Mouse (Mus musculus) retina, postnatal 7 days (tissue): ENCODE results near the gene Rab17.
A peak's percentile ranks its signal among the peaks of the same experiment; 100 is the strongest.

Experiments used
- DNase-seq: peaks from one replicate; pipeline ENCODE4 v3.0.0-alpha.2; 2012; ENCODE audit warnings: low read depth, low spot score

The Rab17 gene

DNA sequence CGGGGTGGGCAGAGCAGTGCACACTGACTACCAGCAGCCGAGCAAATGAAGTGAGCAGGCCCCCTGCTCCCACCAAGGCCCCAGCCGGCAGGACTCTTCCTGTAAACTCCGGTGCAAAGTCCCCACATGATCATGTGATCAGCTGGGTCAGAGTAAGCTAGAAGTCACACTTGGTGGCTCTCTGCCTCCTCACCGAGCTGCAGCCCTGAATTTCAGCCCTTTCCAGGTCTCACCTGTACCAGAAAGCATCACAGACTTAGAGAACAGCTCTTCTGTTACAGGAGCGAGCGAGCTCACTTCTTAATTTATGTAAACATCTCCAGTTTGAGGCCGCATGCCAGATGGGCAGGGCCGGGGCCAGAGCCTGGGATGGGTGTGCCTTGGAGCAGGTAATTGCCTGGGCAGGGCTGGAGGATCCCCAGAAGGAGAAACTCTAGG, at the start of gene Rab17:
Gene Rab17 (minus strand): TSS at position 315 of the 438 bp plus-strand sequence.
- no peak for DNase-seq

DNA sequence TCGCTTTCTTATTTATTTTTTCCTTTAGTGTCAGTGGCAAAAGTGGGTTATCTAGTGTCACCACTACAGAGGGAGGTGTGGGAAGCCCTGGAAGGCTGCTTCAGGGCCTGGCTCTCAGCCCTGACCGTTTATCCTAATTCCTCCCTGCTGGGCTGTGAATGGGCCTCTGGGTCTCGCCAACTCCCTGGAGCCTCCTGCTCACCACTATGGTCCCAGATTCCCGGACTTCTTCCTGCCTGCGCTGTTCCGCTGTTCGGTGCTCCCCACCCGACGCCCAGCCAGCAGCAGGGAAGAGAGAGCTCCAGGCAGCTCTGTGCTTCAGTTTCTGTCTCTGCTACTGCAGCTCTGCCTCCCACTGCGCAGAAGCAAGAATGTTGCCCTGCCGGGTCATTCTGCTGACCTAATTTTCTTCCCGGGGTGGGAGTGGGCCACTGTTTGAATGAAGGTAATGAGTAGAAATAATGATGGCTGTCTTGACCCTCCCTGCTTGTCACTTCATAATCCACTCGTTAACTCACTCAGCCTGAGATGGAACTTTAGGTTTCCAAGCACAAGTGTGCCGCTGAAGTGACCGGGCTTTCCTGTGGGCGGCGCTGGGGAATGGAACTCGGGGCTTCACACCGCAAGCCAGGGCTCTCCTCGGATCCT, 47.8 kb upstream of the Rab17 start:
- DNase-seq: peak; percentile 29

DNA sequence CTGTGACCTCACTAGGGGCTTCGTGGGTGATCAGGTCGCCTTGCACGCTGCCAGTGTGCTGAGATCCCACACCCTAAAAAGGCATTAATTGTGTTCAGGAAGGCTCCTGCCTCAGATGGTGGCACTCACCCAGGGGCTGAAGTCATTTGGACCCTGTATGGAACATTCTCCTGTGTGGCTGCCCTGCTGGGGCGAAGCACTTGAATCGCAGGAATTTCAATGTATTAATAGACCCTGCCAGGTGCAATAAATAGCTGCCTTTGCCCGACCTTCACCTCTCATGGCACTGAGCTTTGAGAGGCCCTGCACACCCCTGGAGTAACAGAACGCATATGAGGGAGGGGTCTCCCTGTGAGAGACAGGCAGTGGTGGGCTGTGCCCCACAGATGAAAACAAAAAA, 46.1 kb upstream of the Rab17 start:
- DNase-seq: no peak

DNA sequence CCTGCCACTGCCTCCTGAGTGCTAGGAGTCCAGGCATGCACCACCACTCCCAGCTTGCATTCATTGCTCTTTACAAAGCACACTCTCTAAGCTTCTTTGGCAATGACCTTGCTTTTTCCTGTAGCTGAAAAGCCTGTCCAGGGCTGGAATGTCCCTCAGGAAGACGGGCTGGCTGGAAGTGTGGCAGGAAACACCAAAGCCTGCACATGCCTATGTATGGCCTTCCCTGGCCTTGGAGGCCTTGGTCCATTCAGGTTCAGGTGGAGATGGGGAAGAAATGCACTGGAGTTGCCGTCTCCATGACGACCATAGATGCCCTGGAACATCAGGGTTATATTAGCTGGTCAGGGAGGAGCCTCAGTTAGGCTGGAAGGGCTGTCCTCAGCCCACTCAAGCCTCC, 44.3 kb upstream of the Rab17 start:
- DNase-seq: no peak

DNA sequence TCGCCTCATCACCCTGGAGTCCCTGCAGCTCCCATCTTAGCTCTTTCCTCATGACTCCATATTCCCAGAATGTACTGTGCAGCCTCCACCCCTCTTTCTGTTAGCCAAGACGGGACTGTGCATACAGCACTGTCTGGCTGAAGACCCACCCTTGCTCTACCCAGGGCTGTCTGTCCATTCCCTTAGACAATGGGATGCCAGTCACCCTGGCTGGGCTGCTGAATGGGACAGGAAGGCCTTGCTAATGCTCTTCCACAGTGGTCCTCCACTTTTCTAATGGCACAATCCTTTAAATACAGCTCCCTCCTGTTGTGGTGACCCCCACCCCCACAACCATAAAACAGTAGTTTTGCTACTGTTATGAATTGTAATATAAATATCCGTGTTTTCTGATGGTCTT, 41.9 kb upstream of the Rab17 start:
- no peak for DNase-seq

DNA sequence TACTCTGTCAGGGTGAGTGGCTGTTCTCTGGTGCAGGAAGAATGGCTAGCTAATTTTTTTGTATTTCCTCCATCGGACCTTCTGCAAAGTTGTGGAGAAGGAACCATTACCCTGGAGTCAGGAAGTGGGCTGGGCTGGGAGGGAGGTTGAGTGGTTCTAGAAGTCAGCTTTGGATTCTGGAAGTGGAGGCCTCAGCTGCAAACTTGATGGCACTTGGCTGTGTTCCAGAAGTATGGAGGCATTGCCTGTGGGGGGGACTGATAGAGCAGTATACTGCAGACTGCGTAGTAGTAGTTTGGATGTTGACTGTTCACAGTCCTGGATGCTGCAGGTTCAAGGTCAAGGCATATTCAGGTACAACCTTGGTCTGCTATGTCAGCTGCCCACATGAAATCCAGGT, 41.3 kb upstream of the Rab17 start:
- DNase-seq: no peak

DNA sequence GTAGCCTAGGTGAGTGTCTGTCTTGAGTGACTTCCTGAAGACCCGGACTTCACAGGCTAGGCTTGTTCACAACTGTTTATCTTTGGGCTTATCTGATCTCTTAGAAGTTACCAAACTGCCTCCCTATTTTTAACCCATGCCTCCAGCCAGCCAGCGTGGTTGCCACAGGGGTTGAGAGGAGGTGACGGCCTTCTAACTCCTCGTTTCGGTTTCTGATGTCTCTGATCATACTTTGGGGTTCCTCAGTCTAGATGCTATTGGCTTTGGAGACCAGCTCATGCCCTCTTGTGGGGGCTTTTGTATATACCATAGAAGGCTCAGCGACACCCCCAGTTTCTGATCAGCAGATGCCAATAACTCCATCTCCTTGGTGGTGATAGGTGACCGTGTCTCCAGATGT, 40.8 kb upstream of the Rab17 start:
- DNase-seq: no peak

DNA sequence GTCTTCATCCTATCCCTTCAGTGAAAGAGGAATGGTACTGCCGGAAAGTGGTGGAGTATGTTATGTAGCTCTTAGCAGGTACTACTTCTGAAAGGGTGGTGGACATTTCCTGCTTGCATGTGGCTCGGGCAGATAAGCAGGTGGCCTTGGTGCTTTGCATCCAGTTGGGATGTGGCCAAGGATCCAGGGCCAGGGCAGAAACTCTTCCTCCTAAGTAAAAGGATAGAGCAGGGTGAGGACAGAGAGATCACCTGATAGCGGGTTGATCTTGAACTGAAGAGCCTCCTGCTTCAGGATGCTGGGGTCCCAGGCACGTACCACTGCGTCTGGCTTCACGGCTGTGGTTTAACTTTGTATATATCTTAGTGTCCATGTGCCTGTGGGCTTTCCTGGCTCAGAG, 39.8 kb upstream of the Rab17 start:
- no peak for DNase-seq

DNA sequence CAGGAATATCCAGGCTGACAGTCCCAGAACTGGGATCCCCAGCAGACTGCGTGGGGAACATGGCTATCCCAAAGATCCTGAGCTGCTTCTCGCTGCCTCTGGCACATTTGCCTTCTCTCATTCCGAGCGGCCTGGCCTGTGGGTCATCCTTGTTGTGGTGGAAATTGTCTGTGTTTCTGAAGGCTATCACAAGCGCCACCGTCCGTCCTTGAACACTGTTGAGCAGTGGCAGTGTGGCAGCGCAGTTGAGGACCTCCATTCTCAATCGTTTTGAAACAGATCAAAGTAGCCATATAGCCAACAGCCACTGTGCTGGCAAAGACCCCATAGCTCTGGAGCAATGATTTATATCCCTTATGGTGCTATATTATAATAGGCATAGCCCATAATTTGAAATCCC, 39.3 kb upstream of the Rab17 start:
- no peak for DNase-seq

DNA sequence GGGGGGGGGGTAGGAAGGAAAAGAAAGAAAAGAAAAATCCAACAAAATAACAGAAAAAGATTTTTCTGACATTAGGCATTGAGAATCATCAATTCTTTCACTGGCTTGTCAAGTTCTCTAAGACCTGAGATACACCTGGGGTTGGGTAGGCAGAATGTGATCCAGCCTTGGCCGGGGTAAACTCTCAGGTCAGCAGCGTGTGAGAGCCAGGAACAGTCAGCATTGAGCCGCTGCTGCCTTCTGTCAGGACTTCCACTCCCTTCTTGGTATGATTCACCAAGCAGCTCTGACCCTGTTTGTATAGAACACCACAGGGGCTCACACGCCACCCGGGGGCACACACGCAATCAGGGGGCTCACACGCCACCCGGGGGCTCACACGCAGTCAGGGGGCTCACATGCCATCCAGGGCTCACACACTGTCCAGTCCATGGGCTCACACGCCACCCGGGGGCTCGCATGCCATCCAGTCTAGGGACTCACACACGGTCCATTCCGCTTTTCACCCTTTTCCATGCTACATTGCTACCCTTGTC, 38.8 kb upstream of the Rab17 start:
- no peak for DNase-seq

DNA sequence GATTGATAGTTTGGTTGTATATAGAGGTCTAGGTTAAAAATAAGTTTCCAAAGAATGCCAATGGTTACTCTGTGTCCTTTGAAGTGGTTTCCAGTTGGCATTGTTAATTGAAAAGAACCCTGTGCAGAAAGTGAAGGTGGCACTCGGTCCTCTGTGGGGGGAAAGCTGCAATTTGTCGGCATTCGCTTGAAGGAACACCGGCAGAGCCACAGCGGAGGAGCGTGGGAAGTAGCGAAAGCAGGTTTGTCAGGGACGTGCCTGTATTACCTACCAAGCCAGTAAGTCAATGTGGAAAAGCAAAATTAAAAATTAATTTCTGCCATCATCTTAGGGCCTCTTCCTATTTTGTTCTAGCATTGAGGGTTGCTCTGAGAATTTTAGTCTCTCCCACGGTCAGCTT, 37.2 kb upstream of the Rab17 start:
- DNase-seq: no peak

DNA sequence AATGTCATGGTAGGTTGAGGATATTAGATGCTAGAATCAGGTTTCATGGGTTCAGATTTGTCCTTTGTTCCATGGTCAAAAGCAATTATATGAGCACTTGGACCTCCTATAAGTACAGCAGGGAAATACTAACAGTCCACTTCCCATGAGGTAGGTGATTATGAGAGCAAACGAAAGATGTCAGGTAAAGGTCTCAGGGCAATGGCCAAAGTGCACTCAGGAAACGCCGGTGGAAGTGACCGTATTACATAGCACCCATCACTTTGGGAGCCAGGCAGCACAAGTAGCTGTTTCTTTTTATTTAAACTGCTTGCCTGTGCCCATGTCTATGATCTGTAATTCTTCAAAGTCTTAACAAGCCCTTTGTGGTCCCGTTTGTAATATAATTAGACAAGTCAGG, 36.6 kb upstream of the Rab17 start:
- no peak for DNase-seq

DNA sequence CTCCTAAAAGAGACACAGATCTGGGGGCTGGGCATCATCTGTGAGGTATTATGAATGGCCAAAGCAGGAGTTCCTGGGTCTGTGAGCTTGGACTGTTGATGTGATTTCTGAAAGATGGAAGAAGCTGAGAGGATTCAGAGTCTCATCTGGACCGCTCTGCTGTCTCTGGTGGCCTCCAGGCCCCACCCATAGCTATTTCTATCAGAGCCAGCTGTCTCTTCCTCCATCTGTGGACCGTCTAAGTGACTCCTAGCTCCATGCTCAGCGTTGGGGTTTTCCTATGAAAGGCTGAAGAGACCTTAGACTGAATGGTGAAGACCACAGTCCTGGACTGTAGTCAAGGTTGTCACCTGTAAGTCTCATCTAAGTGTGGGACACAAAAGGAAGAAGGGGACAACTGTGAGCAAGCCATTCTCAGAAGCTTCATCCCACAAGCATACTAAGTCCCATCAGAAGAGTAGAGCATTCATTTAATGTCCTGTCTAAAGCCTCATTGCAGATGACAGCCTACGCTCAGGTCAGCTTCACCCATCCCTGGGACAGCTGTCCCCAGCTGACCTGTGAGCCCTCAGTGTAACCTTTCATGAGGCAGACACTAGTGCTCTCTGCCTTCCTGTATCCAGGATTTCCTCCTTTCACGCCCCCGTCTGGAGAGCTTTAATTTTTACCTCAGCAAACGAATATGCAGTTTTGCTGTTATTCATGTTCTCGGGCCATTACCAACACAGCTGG, 34.2 kb upstream of the Rab17 start:
- DNase-seq: no peak

DNA sequence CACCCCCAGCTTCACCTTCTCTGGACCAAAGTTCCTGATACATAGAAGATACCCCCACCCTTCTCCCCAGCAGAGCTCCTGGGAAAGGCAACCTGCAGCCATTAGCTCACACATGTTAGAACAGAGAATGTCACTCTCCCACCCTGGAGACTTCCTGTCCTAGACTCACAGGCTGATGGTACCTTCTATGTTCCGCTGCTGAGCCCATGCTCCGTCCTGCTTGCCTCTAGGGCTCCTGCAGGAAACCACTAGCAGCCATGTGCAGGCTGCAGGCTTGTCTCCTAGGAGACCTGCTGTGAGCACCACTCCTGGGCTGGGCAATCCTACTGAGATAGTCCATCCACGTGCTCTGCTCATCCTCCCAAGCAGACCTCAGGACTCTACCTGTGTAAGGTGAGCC, 33.2 kb upstream of the Rab17 start:
- DNase-seq: no peak

DNA sequence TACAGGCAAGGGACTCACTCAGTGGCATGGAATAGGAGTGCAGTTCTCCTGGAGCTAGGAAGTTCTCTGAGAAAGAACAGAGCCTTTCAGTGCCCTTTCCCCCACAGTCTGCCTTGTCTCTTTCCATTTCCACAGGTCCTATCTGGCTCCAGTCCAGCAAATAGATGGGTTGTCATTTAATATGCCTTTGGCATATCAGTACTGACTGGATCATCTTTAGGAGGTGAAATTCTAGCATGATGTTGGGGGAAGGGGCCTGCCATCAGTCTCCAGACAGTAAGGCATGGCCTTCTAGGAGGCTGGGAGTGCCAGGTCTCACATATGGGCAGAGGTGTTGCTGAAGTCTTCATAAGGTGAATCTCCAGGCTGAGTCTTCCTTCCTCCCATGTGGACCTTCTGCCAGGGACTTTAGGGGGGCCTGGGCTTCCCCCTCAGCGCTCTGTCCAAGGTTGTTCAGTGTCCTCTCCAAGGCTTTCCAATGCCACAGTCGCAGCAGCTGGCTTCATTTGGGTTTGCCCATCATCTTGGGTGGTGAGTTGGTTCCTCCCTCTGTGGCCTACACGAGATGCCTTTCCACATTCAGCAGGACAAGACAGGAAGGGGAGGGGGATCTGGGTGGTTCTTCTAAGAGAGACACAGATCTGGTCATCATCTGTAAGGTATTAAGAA, 32.5 kb upstream of the Rab17 start:
- no peak for DNase-seq

DNA sequence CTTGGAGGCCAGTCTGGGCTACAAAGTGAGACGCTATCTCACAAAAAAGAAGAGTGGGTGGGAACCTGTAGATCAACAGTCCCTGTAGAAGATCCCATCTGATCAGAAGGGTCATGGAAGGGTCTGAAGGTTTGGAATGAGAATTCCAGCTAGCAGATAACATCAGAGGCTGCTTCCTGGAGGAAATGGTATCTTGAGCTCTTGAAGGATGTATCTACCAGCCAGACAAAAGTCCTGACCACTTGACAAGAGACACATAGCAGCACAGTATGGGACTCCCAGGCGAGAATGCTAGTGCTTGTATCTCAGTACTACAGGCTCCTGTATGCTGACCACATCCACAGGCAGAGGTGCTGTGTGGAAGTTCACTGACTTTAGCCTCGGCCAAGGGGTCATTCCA, 31.6 kb upstream of the Rab17 start:
- no peak for DNase-seq

DNA sequence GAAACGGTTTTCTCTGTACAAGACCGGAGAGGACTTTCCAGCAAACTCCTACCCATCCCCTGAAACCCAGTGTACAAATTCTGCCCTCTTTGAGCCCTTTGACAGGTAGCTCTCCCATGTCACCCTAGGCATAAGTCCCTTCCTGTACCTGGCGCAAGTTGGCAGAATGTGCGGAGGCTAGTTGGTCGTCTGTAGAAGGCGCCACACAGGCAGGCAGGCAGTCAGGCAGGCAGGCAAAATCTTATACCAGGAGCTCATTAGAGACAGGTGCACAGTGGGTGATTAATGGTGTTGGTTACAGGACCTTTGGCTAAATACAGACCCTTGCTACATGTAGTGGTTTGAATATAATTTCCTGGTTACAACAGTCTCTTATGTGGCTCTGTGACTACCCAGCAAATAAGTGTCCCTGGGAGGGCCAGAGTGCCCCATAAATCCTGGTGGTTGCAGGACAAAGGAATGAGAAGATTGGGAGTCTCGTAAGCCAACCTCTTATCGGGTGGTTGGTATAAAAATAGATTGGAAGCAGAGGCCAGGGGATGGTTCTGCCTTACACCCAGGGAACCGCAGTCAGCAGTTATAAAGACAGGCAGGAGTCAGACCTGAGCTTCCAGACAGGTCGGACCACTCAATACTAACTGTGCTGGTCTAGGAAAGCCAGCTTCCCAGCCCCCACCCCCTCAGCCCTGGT, 30.6 kb upstream of the Rab17 start:
- DNase-seq: no peak

DNA sequence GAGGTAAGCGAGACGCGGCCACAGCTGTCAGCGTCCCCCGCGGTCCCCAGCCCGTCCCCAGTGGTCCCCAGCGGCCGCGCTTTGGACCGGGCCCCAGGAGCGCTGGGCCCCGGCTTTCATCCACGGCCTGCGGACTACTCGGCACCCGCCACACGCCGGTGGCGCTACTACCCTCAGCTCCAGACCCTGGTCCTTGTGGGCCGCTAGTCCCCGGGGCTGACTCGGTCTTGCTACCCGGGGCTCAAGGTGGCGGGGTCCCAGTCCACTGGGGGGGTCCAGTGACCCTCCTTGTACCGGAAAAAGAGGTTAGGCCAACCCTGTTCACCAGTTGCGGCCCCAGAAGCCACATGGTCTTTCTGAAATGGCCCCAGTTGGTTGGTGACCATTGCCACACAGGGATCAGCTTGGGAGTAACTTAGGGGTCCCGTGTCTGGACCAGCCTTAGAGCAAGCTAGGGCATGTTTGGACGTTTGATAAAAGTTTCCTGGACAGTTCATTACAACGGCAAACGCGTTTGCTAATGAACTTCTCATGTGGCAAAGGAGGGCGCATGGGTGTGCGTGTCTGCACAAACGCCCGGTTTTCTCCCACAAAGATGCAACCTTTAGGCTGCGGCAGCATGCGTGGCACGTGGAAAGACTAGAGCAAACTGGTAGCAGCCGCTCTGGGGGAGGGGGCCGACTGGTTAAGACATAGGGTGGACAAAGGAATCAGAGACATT, 29.6 kb upstream of the Rab17 start:
- no peak for DNase-seq

DNA sequence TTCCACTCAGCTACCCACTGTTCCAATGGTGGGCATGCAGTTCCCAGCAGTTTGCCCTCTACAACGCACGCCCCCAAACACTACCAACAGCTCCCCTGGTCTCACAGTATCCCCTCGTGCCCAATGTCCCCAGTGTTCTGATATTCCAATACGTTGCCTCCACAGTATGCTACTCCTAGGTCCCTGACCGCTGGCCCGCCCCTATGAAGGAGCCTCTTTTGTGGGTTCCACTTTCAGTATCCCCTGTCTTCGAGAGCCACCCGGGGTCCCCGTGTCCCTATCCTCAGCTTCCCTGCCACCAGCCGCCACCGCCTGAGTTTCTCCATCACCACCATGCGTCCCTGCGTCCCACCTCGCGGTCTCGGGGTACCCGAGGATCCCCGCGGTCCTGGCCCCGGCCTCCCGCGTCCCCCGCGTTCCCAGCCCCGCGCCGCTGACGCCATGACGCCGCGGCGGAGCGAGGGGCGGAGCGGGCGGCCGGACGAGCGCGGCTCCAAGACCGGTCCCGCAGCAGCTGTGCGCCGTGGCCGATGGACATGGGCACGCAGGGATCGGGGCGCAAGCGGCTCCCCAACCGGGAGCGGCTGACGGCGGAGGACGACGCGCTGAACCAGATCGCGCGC, 28.9 kb upstream of the Rab17 start, which contains the start of gene Lrrfip1:
Gene Lrrfip1 (plus strand): TSS at position 470 of the 623 bp plus-strand sequence.
- DNase-seq: peak; percentile 43

DNA sequence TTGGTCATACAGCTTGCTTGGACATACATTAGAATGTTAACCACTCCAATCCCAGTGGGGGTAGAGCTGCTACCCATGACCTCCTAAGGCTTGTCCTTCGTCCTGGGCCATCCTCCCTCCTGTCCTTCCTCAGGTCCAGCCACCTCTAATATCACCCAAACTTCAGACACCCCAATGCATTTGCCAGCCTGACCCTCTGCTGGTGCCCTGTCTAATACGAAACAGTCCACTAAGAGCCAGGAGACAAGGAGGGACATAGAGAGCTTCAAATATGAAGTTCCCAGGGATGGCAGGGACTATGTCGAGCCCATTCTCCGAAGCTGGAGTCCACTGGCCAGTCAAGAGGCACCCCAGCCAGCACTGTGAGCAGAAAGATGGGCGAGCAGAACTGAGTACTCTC, 28.2 kb upstream of the Rab17 start:
- no peak for DNase-seq

DNA sequence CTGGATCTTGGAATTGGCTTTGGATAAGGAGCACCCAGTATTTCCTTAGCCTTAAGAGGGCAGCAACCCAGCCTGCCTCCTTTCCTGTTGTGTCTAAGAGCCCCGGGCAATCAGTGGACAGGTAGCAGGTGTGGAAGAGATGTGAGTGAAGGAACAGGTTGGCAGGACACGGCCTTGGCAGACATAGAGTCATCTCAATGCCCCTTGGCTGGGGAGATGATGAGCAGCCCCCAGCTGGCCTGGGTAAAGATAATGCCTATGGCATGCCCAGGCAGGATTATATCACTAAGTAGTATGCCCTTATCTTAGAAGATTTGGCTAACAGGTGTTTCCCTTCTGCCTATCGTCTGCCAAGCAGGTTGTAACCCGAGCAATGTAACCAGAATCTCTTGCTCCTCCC, 27.7 kb upstream of the Rab17 start:
- no peak for DNase-seq
